Mouse (Mus musculus) left cerebral cortex, postnatal 36 days (tissue): Measurements from ENCODE around the gene Gpr155. TPM values are rescaled to one million over a fixed set of nuclear protein-coding genes. Genes with fewer than 3 reads are reported as not detected.

Experiments used
- total RNA-seq, 2 experiments: library from RNA; stranded (reverse); gene quantifications; 2 replicates each; pipeline ENCODE4 v1.2.3; 2021

Gene Gpr155
- total RNA-seq, 2 experiments from 2014 or later: 37.9 to 41.7 TPM

Other genes starting within 250 kb of the Gpr155 start
- gene Ola1, start 167.6 kb downstream of the Gpr155 start, total RNA-seq: 100 to 1,000 TPM; 101 to 103 TPM
- 1 to 10 TPM; 2.8 to 4.6 TPM for gene Sp9, start 114.6 kb downstream of the Gpr155 start, total RNA-seq
- gene Scrn3, start 74.0 kb downstream of the Gpr155 start, total RNA-seq: 10 to 100 TPM; 16.3 to 18.4 TPM
- gene Cir1, start 73.9 kb downstream of the Gpr155 start, total RNA-seq: 10 to 100 TPM; 24.3 to 28.3 TPM
- 1 to 10 TPM; 7.7 to 8.2 TPM for gene Wipf1, start 143.2 kb upstream of the Gpr155 start, total RNA-seq
- under 1 TPM; 0.09 to 0.10 TPM for gene Chrna1, start 193.8 kb upstream of the Gpr155 start, total RNA-seq